Mouse (Mus musculus) limb, embryonic 10.5 days (tissue): ENCODE measurements at regions not wholly inside any gene's neighbourhood (a gene's known extent, or its start where the extent isn't known, plus 50 kb on each side); places are given as distances from the start of the nearest gene placed in this dataset.
"Not testable (repeated sequence)": the region's sequence is repeated elsewhere in the genome, so short reads cannot be mapped to it uniquely, and the experiment has no call there.

ENCODE experiments used
- DNase-seq: peaks from one replicate; pipeline ENCODE4 v3.0.0-alpha.2; 2017; ENCODE audit warnings: low spot score
- H3K27ac ChIP-seq: fragments of 300-500 bp; sonication (generic); 2 replicates; pipeline ENCODE4 v1.5.1; 2016; ENCODE audit warnings: mild to moderate bottlenecking
- H3K27me3 ChIP-seq: fragments of 300-500 bp; sonication (generic); 2 replicates; pipeline ENCODE4 v1.6.1; 2016; ENCODE audit warnings: low read depth, mild to moderate bottlenecking; ENCODE audit not compliant: poor library complexity, severe bottlenecking
- H3K36me3 ChIP-seq: fragments of 300-500 bp; sonication (generic); 2 replicates; pipeline ENCODE4 v1.6.1; 2016; ENCODE audit warnings: mild to moderate bottlenecking, moderate library complexity
- H3K4me1 ChIP-seq: fragments of 300-500 bp; sonication (generic); 2 replicates; pipeline ENCODE4 v1.6.1; 2016
- H3K4me3 ChIP-seq: fragments of 300-500 bp; sonication (generic); 2 replicates; pipeline ENCODE4 v1.5.1; 2016; ENCODE audit warnings: mild to moderate bottlenecking, moderate library complexity
- H3K9me3 ChIP-seq: fragments of 300-500 bp; sonication (generic); replicated peaks from 2 replicates; pipeline ENCODE4 v1.6.1; 2016; ENCODE audit warnings: mild to moderate bottlenecking
- WGBS: fragments of 180-500 bp; shearing (Covaris S2); methylation state at CpG from one replicate; pipeline ENCODE4 v1.1.7; 2016; 5-methylcytosine and 5-hydroxymethylcytosine counted together

GRCm38 (mm10) chr17:50409895-50410294 lies 99.3 kb upstream of the Plcl2 start:
- Histone ChIP-seq H3K4me1 (peaks cover 27% of the 10 kb centered on the region), H3K27ac (no peak overlapping the region), H3K4me3 (no peak overlapping the region), H3K9me3 (no peaks in the 10 kb centered on the region), H3K27me3 (peaks cover 9% of the 10 kb centered on the region; the same call in 1 of the 2 replicates), H3K36me3 (no peaks in the 10 kb centered on the region)
- 93% methylated on average over 8 of the region's 8 CpGs for WGBS
- no peak for DNase-seq

GRCm38 (mm10) chr17:50410296-50410695 lies 98.9 kb upstream of the Plcl2 start:
- H3K27me3 ChIP-seq, result peaks cover 5% of the 10 kb centered on the region; the same call in 1 of the 2 replicates
- peaks cover 27% of the 10 kb centered on the region for H3K4me1 ChIP-seq
- H3K9me3 ChIP-seq, result no peaks in the 10 kb centered on the region
- no peak overlapping the region for H3K4me3 ChIP-seq
- WGBS, result 96% methylated on average over 3 of the region's 3 CpGs
- no peaks in the 10 kb centered on the region for H3K36me3 ChIP-seq
- no peak for DNase-seq
- no peak overlapping the region for H3K27ac ChIP-seq

- no peak for DNase-seq
- 90% methylated on average over 5 of the region's 5 CpGs for WGBS
- no peak overlapping the region for H3K27ac ChIP-seq
- H3K4me1 ChIP-seq, result peaks cover 16% of the 10 kb centered on the region
- no peak overlapping the region for H3K4me3 ChIP-seq
- H3K36me3 ChIP-seq, result no peaks in the 10 kb centered on the region
- H3K9me3 ChIP-seq, result no peaks in the 10 kb centered on the region; the same call in 1 of the 2 replicates
- H3K27me3 ChIP-seq, result no peaks in the 10 kb centered on the region
Measured at GRCm38 (mm10) chr17:50412446-50412845, 96.8 kb upstream of the Plcl2 start.

GRCm38 (mm10) chr17:50413916-50414315 lies 95.3 kb upstream of the Plcl2 start:
- no peak for DNase-seq
- WGBS, result 86% methylated on average over 5 of the region's 5 CpGs
- Histone ChIP-seq H3K4me1 (peaks cover 1% of the 10 kb centered on the region; the same call in 1 of the 2 replicates), H3K36me3 (no peaks in the 10 kb centered on the region), H3K9me3 (no peaks in the 10 kb centered on the region; the same call in 1 of the 2 replicates), H3K27me3 (no peaks in the 10 kb centered on the region), H3K4me3 (no peak overlapping the region), H3K27ac (no peak overlapping the region)

- no peak for DNase-seq
- no peaks in the 10 kb centered on the region; the same call in 1 of the 2 replicates for H3K9me3 ChIP-seq
- 97% methylated on average over 2 of the region's 2 CpGs for WGBS
- no peaks in the 10 kb centered on the region for H3K27me3 ChIP-seq
- no peaks in the 10 kb centered on the region for H3K4me1 ChIP-seq
- H3K4me3 ChIP-seq, result no peak overlapping the region
- no peak overlapping the region for H3K27ac ChIP-seq
- no peaks in the 10 kb centered on the region for H3K36me3 ChIP-seq
Measured at GRCm38 (mm10) chr17:50415331-50416005, 93.7 kb upstream of the Plcl2 start.

GRCm38 (mm10) chr17:50416119-50416518 lies 93.1 kb upstream of the Plcl2 start:
- Histone ChIP-seq H3K36me3 (no peaks in the 10 kb centered on the region), H3K27me3 (no peaks in the 10 kb centered on the region), H3K27ac (no peak overlapping the region), H3K4me1 (no peaks in the 10 kb centered on the region), H3K4me3 (no peak overlapping the region), H3K9me3 (no peaks in the 10 kb centered on the region; the same call in 1 of the 2 replicates)
- 75% methylated on average over 1 of the region's 1 CpGs for WGBS
- DNase-seq, result no peak

- DNase-seq, result no peak
- H3K9me3 ChIP-seq, result no peaks in the 10 kb centered on the region; the same call in 1 of the 2 replicates
- 79% methylated on average over 3 of the region's 3 CpGs for WGBS
- no peak overlapping the region for H3K4me3 ChIP-seq
- H3K4me1 ChIP-seq, result no peaks in the 10 kb centered on the region
- no peaks in the 10 kb centered on the region for H3K27me3 ChIP-seq
- no peak overlapping the region for H3K27ac ChIP-seq
- H3K36me3 ChIP-seq, result no peaks in the 10 kb centered on the region
Measured at GRCm38 (mm10) chr17:50416538-50417113, 92.6 kb upstream of the Plcl2 start.

- no peak overlapping the region for H3K4me3 ChIP-seq
- no peak overlapping the region for H3K27ac ChIP-seq
- no peaks in the 10 kb centered on the region for H3K4me1 ChIP-seq
- no peaks in the 10 kb centered on the region; the same call in 1 of the 2 replicates for H3K9me3 ChIP-seq
- no peaks in the 10 kb centered on the region for H3K36me3 ChIP-seq
- WGBS, result 67% methylated on average over 3 of the region's 3 CpGs
- no peaks in the 10 kb centered on the region for H3K27me3 ChIP-seq
- no peak for DNase-seq
Measured at GRCm38 (mm10) chr17:50418863-50419383, 90.3 kb upstream of the Plcl2 start.

GRCm38 (mm10) chr17:50419551-50419950 lies 89.7 kb upstream of the Plcl2 start:
- DNase-seq, H3K9me3 ChIP-seq, H3K4me3 ChIP-seq, H3K27ac ChIP-seq, H3K36me3 ChIP-seq, H3K4me1 ChIP-seq, H3K27me3 ChIP-seq: not testable (repeated sequence)

GRCm38 (mm10) chr17:50419966-50420365 lies 89.2 kb upstream of the Plcl2 start:
- WGBS, result 94% methylated on average over 12 of the region's 12 CpGs
- H3K36me3 ChIP-seq, result no peaks in the 10 kb centered on the region
- peak; percentile 43 for DNase-seq
- H3K27ac ChIP-seq, result no peak overlapping the region
- H3K27me3 ChIP-seq, result no peaks in the 10 kb centered on the region
- no peak overlapping the region for H3K4me3 ChIP-seq
- no peaks in the 10 kb centered on the region for H3K4me1 ChIP-seq
- no peaks in the 10 kb centered on the region; the same call in 1 of the 2 replicates for H3K9me3 ChIP-seq

GRCm38 (mm10) chr17:50420690-50421089 lies 88.5 kb upstream of the Plcl2 start:
- Histone ChIP-seq H3K27me3 (no peaks in the 10 kb centered on the region), H3K4me3 (no peak overlapping the region), H3K9me3 (no peaks in the 10 kb centered on the region; the same call in 1 of the 2 replicates), H3K4me1 (no peaks in the 10 kb centered on the region), H3K36me3 (no peaks in the 10 kb centered on the region), H3K27ac (no peak overlapping the region)
- no peak for DNase-seq
- WGBS, result 95% methylated on average over 6 of the region's 6 CpGs

GRCm38 (mm10) chr17:50421476-50421875 lies 87.7 kb upstream of the Plcl2 start:
- WGBS, result 96% methylated on average over 10 of the region's 10 CpGs
- no peak for DNase-seq
- H3K27me3 ChIP-seq, result no peaks in the 10 kb centered on the region
- H3K4me3 ChIP-seq, result no peak overlapping the region
- no peaks in the 10 kb centered on the region; the same call in 1 of the 2 replicates for H3K9me3 ChIP-seq
- no peaks in the 10 kb centered on the region for H3K36me3 ChIP-seq
- no peaks in the 10 kb centered on the region for H3K4me1 ChIP-seq
- no peak overlapping the region for H3K27ac ChIP-seq

- Histone ChIP-seq H3K36me3 (no peaks in the 10 kb centered on the region), H3K27me3 (no peaks in the 10 kb centered on the region), H3K4me3 (no peak overlapping the region), H3K27ac (no peak overlapping the region), H3K9me3 (no peaks in the 10 kb centered on the region), H3K4me1 (no peaks in the 10 kb centered on the region; the same call in 1 of the 2 replicates)
- 93% methylated on average over 3 of the region's 3 CpGs for WGBS
- no peak for DNase-seq
Measured at GRCm38 (mm10) chr17:50425110-50425509, 84.1 kb upstream of the Plcl2 start.
